Mouse (Mus musculus) megakaryocyte-erythroid progenitor cell, adult 5-6 weeks (primary cell): ENCODE data around the gene Cd3e. TPM values are rescaled to one million over a fixed set of nuclear protein-coding genes. Genes with fewer than 3 reads are reported as not detected.
A peak's percentile ranks its signal among the peaks of the same experiment; 100 is the strongest.

Experiments
- ATAC-seq: replicated peaks from 2 replicates; pipeline ENCODE4 v1.8.0; 2016; ENCODE audit warnings: mild to moderate bottlenecking, inconsistent platforms; ENCODE audit not compliant: severe bottlenecking, poor library complexity, low FRiP score, low TSS enrichment
- total RNA-seq, 2 experiments: library from RNA; stranded (forward) in 1 of 2; stranded (reverse) in 1 of 2; fragments of 200-1000, 215-1000 nt in 1 of 2; fragments of >200 nt in 1 of 2; fragmentation: Nextera tagmentation in 1 of 2; gene quantifications; 2 replicates each; pipeline ENCODE4 v1.2.3; 2014 to 2017

Cd3e gene
- total RNA-seq, 2 experiments from 2014 or later = 20.5 TPM; not detected in 1

DNA sequence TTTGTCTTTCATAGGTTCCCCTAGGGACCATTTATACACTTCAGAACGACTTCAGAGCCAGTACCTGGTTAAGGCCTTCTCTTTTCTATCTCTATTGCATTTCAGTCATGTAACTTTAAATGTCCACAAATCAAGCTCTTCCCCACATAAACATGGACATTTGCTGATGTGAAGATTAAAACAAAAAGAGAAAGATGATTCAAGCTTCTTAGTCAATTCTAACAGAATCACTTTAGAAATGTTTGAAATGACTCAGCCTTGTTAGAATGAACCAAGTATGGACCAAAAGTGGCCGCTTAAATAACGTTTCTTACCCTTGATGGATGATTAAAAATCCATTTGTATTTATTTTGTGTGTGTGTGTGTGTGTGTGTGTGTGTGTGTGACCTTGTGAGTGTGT lies 14.2 kb upstream of the Cd3e start:
- ATAC-seq = no peak

DNA sequence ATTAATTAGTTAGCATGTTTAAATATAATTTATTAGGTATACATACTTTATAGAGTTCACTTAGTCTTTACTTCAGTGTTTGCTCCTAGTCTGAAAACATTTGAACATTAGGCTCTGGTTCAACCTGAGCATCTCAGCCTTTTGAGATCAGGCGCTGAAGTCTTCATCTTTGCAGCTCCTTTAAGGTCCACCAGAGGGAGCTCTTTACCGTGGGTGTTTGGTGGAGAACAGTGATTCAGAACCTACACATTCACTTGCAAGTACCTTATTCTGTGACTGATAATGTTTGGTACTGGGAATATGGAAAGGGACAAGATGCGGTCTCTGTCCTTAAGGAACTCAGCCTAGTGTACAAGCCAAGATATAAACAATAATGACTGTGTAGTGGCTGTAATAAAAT lies 13.4 kb upstream of the Cd3e start:
- ATAC-seq = 0 out of 2 replicates have a peak, but pooled peaks have one; percentile 57

DNA sequence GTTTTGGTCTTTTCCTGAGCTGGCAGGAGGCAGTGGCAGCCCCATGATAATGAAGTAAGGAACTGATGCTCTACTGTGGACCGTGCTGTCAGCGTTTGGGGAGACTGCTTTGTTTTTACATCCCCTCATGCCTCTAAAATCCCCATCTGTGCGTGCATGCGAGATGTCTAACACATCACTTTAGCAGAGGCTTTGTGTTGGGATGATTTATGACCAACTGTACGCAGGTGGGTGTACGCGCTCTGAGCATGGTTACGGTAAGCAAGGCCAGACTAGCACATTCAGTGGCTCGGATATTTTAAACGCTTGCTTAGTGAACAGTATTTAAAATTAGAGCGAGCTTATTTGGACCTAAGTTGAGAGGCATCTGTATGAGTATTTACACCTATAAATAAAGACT lies 8.6 kb upstream of the Cd3e start:
- ATAC-seq = no peak

DNA sequence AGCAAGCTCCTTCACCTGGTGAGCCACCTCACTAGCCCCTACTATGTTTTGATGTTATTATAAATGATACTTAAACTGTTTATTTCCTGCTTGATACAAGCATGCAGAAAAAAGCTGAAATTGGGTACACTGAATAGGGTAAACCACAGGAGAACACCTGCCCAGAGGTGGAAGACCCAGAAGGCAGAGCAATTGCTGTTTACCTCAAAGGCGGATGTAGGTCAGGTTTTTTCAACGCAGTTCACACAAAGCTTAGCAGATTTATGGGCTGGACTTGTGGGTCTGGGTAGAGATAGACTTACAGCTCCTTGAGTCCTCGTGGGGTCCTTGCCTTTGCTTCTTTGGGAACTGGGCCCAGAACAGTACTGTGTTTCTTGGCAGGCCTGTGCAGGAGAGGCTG lies 6.4 kb upstream of the Cd3e start:
- ATAC-seq = no peak

DNA sequence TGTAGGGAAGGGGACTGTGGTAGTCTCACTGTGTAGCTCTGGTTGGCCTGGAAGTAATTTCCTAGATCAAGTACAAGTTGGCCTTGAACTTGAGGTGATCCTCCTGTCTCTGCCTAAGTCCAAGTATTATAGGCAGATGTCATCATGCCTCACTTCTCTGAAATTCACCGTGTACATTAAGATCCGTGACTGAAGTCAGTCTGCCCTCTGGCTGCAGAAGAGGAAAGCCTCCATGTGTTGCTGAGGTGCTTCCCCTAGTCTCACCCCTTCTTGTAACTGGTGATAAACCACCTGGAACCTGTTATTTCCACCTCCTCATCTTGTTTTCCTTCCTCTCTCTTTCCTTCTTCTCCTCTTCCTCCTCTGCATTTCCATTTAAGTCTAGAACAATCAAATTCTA lies 5.5 kb upstream of the Cd3e start:
- no peak for ATAC-seq

DNA sequence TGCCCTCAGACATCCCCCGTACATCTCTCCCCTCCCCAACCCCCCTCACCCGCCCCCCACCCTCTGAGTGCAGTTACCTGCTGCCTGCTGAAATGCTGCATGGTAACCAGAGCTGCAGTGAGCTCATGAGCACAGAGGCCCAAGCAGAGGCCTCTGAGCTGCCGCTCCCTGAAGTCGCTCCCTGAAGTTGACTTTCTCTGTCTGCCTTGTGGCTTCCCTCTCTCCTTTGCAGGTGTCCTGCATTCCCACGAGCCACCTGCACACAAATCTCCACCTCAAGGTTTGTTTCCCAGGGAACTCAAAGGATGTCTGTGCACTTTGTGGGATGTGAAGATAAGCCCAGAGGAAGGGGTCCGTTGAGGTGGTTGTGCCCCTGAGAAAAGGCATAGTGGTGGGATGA lies 1.9 kb upstream of the Cd3e start:
- ATAC-seq = no peak

DNA sequence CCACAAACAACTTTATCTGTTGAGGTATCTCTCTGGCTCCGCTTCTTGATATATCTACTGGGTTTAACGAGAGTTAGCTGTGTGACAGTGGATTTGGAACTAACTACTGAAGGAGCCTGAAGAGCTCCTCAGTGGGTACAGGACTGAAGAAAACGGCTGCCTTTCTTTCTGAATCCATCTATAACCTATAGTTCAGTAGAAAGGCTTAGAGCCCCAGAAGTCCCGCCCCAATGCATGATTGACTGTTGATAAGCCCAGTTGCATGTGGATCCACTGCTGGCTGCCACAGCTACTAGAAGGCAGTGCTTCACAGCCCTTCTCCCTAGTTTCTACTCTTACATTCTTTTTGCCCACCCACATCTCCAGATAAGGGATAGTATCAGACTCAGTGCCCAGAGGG lies 1.0 kb upstream of the Cd3e start:
- no peak for ATAC-seq

DNA sequence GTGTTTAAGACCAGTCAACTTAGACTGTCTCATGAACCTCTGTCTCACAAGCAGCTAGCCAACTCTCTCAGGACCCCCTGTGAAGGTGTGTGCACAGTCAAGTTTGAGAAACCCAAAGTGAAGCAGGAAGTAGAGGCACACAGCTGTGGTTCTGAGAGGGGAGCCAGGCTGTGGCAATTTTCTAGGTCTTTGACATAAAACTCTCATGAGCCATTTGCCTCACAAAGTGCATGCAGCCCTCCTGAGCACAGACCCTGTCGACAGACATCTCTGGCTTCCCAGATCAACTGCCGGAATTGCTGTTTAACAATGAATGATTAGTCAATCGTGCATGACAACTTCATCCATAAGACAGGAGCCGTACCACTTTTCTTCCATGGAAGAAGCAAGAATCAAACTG lies 1.1 kb downstream of the Cd3e start:
- ATAC-seq = no peak

DNA sequence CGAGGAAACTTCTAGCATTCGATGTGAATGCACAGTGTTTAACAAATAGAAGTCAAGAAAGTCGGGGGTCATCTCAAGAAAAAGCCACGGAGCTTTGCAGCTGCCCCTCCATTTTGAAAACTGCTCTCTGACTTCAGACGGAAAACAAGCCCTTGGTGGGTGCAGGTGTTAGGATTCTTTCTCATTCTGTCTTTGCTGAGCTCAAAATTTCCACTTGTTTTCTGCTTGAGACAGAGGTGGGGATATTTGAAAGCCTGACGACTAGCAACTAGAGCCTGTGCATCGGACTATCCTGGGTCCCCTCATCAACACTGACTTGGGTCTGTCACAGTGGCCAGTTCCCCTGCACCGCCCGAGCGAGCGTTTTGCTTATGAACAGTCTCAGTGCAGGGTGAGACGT lies 2.0 kb downstream of the Cd3e start:
- ATAC-seq = no peak

DNA sequence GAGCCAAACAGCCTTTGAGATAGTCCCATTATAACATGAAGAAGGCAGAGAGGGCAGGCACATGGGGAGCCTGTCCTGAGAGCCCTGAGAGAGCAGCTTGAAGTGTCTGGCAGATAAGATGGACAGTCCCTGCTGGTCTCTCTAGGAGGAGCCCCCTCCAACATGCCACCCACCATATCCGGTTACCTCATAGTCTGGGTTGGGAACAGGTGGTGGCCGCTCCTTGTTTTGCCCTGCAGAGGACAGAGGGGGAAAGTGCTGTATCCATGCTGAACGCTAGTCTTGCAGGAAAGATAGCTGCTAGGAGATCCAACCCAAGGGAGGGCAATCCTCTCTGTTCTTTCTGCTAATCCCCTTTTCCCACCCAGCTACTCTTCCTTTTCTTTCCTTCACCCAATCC lies 9.2 kb downstream of the Cd3e start:
- no peak for ATAC-seq

DNA sequence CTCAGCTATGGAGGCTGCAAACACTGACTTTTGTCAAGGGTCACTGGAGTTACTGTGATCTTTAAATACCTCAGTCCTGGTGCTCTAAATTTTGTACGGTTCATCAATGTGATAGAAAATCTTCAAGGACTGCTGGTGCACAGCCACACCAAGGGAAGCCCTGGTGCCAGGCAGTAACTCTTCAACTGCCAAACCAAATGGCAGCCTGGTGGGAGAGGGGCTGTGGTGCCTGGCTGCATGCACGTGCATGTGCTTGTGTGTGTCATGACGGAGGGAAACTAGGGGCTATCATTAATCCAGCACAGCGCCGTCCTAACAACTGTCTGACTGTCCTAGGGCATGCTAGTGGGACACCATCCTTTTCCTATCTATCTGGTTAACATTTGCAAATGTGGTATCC lies 9.7 kb downstream of the Cd3e start:
- no peak for ATAC-seq

DNA sequence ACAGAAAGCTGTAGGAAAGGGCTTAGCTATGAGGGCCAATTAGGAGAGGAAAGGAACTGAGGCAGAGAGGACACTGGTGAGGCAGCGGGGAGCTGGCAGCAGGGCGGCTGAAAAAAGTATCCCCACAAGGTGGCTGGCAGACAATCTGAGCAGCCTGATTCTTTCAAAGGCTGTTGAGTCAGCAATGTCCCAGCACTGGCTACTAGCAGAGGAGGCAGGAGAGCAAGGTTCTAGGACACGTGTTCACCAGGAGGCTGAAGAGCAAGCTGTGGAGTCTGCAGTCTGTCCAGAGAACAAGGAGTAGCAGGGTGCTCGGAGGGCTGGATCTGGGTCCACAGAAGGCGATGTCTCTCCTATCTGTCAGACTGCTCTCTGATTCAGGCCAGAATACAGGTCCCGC lies 10.3 kb downstream of the Cd3e start:
- no peak for ATAC-seq

DNA sequence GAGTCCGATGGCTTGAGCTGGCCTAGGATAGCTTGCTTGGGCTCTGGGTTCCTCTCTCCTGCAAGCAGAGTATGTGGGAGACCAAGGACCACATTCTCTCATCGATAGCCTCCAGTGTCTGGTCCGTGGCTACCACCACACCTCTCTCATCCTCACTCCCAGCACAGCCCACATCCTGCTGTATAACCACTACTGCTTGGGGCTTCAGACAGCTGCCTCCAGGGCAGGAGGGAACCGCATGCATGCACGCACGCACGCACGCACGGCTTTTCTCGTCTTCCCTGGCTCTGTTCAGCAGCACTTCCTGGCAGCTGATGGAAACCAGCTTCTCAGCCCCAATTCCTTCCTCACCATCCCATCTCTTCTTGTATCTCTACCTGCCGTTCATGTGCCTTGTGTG lies 11.3 kb downstream of the Cd3e start:
- no peak for ATAC-seq

DNA sequence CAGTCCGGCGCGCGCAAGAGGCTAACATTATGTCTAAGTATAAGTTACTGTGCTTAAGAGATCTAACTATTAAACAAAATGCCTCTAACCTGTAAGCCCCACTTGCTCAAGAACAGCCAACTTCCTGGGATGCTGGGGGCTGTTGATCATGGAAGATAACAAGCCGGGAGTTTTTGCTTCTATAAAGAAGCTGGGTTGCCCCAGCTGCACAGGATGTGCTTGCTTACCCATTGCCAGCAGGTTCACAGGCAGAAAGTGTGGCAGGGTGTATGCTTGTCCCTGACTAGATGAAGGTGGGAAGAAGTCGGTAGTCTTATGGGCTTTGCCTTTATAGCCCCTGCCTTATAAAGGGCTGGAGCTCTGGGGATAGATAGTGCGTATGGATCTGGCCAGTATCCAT lies 12.8 kb downstream of the Cd3e start:
- ATAC-seq = no peak

DNA sequence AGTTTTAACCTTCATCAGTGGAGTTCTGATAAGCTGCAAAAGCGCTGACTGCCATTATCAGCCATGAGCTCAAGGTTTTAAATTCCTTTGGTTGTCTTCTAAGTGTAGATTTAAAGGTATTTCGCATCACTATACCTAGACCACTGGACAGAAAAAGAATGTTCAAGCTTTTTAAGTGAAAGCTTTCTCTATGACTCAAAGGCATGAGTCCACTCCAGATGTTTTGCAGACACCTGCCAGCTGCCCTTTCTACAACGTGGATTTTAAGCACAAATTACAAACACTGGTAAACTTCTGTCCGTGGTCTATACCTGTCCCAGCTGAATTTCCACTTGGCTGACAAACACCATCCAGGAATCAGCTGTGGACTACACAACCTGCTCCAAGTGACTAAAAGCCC lies 14.5 kb downstream of the Cd3e start:
- no peak for ATAC-seq

DNA sequence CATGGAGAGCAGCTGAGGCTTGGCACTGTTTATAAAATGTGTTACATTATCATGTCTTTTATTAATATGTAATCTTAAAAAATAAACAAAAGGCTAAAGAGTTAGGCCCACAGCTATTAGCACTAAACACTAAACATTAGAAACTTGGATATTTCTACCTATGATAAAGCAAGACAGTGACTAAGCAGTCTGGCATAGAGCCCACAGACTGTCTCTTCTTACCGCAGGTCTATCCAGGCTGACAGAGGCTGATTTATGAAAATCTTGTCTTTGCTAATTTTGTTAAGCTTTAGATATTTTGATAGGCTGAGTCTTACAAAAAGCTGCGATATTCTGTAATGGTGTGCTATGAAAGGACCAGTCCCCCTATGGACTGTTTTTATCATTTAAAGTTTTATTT lies 16.2 kb downstream of the Cd3e start:
- 0 out of 2 replicates have a peak, but pooled peaks have one; percentile 47 for ATAC-seq

DNA sequence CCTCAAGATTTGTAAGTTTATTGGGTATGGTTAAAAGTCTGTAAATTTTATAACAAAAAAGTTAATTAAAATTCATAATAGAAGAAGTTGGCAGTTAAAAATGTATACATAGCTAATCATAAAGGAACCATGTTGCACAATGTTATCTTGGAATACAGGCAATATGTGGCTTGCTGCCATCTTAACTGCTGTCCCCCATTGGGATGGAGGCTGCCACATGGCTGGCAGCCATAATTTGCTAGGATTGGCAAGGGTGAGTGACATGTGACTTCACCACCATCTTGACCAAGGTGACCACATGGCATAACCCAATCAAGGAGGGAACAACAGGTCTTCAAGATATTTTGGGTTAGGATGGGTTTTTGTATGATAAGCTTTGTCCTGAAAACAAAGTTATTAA lies 17.2 kb downstream of the Cd3e start:
- no peak for ATAC-seq

DNA sequence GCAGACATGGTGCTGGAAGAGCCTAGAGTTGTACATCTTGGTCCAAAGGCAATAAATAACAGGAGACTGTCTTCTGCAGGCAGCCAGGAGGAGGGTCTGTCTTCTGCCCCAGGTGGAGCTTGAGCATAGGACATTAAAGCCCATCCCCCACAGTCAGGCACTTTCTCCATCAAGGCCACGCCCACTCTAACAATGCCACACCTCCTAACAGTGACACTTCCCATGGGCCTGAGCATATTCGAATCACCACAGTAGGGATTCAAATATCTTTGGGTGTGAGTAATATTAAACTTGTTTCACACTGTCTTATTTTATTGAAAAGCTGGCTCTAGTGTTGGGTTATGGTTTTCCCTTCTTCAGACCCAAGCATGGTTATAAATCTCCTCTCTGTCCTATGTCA lies 17.6 kb downstream of the Cd3e start:
- ATAC-seq = no peak

DNA sequence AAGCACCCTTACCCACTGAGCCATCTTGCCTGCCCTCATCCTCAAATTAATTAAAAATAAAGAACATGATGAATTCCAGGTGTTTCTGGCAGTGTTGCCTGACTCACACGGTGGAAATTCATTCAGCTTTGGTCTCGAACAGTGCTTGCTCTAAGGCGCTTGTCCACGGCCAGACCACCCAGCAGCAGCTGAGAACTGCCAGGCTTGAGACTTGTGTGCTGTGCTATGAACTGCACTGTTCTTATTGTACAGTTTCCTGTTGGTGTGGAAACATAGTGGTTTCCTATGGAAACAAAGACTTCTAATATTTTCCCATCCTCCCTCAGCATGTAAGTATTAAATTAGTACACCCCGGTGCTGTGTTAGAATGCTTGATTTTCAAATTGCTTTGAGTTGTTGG lies 22.5 kb downstream of the Cd3e start:
- ATAC-seq = no peak

DNA sequence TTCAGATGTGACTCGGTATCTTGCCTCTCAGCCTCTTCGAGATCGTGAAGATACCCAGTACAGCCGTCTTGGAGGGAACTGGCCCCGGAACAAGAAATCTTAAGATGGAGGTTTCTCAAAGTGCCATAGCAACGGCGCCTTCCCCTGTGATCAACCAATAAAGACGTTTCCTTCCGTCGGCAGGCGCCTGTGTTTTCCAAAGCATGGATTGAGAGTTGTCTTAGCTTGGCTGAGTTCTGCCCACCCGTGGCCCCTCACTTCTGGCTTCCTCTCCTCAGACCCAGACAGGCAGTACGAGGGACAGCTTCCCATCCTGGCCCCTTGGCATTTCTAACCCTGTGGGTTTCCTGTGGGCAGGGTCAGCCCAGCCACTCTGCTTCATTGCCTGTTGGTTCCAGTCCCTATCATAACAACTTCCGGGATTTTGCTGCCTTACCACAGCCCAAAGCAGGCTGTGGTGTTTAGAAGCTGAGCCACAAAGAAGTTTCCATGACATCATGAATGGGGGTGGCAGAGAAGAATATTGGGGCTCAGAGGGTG lies 23.1 kb downstream of the Cd3e start:
- ATAC-seq = peak; percentile 83

DNA sequence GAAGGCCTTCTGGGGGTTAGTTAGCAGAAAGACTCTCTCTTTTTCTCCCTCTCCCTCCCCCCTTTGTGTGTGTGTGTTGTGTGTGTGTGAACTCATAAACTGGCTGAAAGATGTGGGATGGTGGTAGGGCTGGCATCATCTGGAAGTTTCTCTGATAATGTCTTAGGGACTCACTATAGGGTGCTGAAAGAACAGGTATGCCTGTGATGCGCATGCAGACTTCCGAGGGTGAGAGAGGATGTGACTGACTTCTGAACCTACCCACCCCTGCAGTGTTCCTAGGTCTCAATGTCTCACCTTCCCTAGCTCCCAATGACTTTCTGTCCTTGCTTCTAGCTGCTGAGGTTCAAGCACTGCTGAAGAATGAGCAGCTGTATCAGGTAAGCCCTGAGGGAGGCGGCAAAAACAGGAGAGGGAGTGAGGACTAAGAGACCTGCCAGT lies 23.7 kb downstream of the Cd3e start:
- ATAC-seq = no peak

DNA sequence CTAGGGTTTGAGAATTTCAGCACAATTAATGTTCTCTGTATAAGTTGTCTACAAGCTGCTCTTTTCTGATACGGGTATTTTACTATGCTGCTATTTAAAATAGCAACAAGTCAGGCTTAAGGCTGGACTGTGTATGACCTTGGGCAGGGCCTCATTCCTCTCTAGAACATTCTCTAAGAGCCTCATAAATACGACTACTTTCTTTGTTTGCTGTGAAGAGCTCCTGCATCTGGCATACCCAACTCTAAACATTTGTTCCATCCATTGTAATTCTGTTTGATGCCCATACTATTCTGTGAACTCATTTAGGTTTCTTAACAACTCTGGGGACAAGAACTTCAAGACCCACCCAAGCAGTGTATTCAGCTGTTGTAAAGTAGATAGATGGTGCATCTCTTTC lies 26.4 kb downstream of the Cd3e start:
- no peak for ATAC-seq
